Mouse (Mus musculus): ENCODE measurements around the gene Gm13124. TPM values are rescaled to one million over a fixed set of nuclear protein-coding genes. Genes with fewer than 3 reads are reported as not detected.

Gm13124 gene
- polyA plus RNA-seq, 1 experiment from 2014 or later = not detected

Other genes with a start within 250 kb of the Gm13124 start
- not detected in 2 replicates for gene Gm13128, start 234.9 kb downstream of the Gm13124 start, polyA plus RNA-seq (2015; fragmentation: Nextera tagmentation; extraction: Ambion mirVana)
- gene Gm13119, start 207.2 kb downstream of the Gm13124 start, polyA plus RNA-seq (2015; fragmentation: Nextera tagmentation; extraction: Ambion mirVana) = not detected in 2 replicates
- not detected in 2 replicates for gene Pramef20, start 187.2 kb downstream of the Gm13124 start, polyA plus RNA-seq (2015; fragmentation: Nextera tagmentation; extraction: Ambion mirVana)
- 0.17 and 0.41 TPM in 2 replicates for gene Pramef12, start 156.7 kb downstream of the Gm13124 start, polyA plus RNA-seq (2015; fragmentation: Nextera tagmentation; extraction: Ambion mirVana)
- gene 1700012P22Rik, start 126.4 kb downstream of the Gm13124 start, polyA plus RNA-seq (2015; fragmentation: Nextera tagmentation; extraction: Ambion mirVana) = not detected in 2 replicates
- not detected in 2 replicates for gene Gm9944, start 111.8 kb downstream of the Gm13124 start, polyA plus RNA-seq (2015; fragmentation: Nextera tagmentation; extraction: Ambion mirVana)
- not detected in 2 replicates for gene Aadacl3, start 101.4 kb downstream of the Gm13124 start, polyA plus RNA-seq (2015; fragmentation: Nextera tagmentation; extraction: Ambion mirVana)
- gene 9430007A20Rik, start 45.3 kb downstream of the Gm13124 start, polyA plus RNA-seq (2015; fragmentation: Nextera tagmentation; extraction: Ambion mirVana) = not detected in 2 replicates
- not detected in 2 replicates for gene Aadacl4, start 48.6 kb upstream of the Gm13124 start, polyA plus RNA-seq (2015; fragmentation: Nextera tagmentation; extraction: Ambion mirVana)
- not detected in 2 replicates for gene Gm436, start 121.2 kb upstream of the Gm13124 start, polyA plus RNA-seq (2015; fragmentation: Nextera tagmentation; extraction: Ambion mirVana)
- not detected in 2 replicates for gene Gm13178, start 156.3 kb upstream of the Gm13124 start, polyA plus RNA-seq (2015; fragmentation: Nextera tagmentation; extraction: Ambion mirVana)
- gene Gm438, start 221.4 kb upstream of the Gm13124 start, polyA plus RNA-seq (2015; fragmentation: Nextera tagmentation; extraction: Ambion mirVana) = not detected in 2 replicates

All from limb, embryonic 13.5 days (tissue).